Mouse (Mus musculus) ES-Bruce4 (cell line): ENCODE results near the gene Wdr89. TPM values are rescaled to one million over a fixed set of nuclear protein-coding genes. Genes with fewer than 3 reads are reported as not detected.

Experiments used
- H3K27ac ChIP-seq: 2 replicates; pipeline ENCODE4 v1.5.1; 2012; ENCODE audit warnings: low read length, inconsistent platforms; ENCODE audit not compliant: insufficient read depth
- H3K27me3 ChIP-seq: 2 replicates; pipeline ENCODE4 v1.6.1; 2012; ENCODE audit warnings: mild to moderate bottlenecking, low read length, inconsistent platforms; ENCODE audit not compliant: control insufficient read depth, poor library complexity, insufficient read depth, severe bottlenecking
- H3K36me3 ChIP-seq: 2 replicates; pipeline ENCODE4 v1.6.1; 2012; ENCODE audit warnings: inconsistent platforms, mild to moderate bottlenecking, low read length, moderate library complexity; ENCODE audit not compliant: control insufficient read depth, poor library complexity, insufficient read depth, severe bottlenecking
- H3K4me1 ChIP-seq: one replicate; pipeline ENCODE4 v1.8.1; 2011; ENCODE audit warnings: low read length; ENCODE audit not compliant: control insufficient read depth, insufficient read depth
- H3K4me3 ChIP-seq: 2 replicates; pipeline ENCODE4 v1.5.1; 2011; ENCODE audit warnings: low read depth, mild to moderate bottlenecking, low read length
- H3K9ac ChIP-seq: 2 replicates; pipeline ENCODE4 v1.6.1; 2012; ENCODE audit warnings: low read depth, mild to moderate bottlenecking, inconsistent platforms; ENCODE audit not compliant: poor library complexity, severe bottlenecking
- H3K9me3 ChIP-seq: replicated peaks from 2 replicates; pipeline ENCODE4 v1.6.1; 2012; ENCODE audit warnings: mild to moderate bottlenecking, low read length, inconsistent platforms; ENCODE audit not compliant: control insufficient read depth, poor library complexity, insufficient read depth, severe bottlenecking
- CTCF ChIP-seq: IDR thresholded peaks from one replicate; pipeline ENCODE4 v1.8.1; 2011; ENCODE audit warnings: low read depth, low read length
- EP300 ChIP-seq: IDR thresholded peaks from 2 replicates; pipeline ENCODE4 v1.6.1; 2011; ENCODE audit warnings: low read depth, low read length; ENCODE audit not compliant: insufficient read depth
- POLR2A ChIP-seq: IDR thresholded peaks from one replicate; pipeline ENCODE4 v1.8.1; 2011; ENCODE audit warnings: low read length; ENCODE audit not compliant: insufficient read depth
- polyA plus RNA-seq: library from polyadenylated mRNA; stranded (reverse); fragments of >200 nt; gene quantifications from 2 replicates; pipeline ENCODE4 v1.2.4, GENCODE M21; 2011; ENCODE audit warnings: low read depth; ENCODE audit not compliant: missing spikeins, insufficient read depth, insufficient read length

Wdr89 gene
- polyA plus RNA-seq, 1 experiment: 75.8 TPM

- no peak overlapping the region for H3K9ac ChIP-seq
Measured at GRCm38 (mm10) chr12:75671759-75672315, 2.5 kb upstream of the Wdr89 start.

GRCm38 (mm10) chr12:75670611-75671010 lies 1.3 kb upstream of the Wdr89 start:
- Histone ChIP-seq H3K9me3 (no peaks in the 10 kb centered on the region), H3K9ac (peak overlapping the region; percentile 59), H3K36me3 (no peaks in the 10 kb centered on the region), H3K4me1 (no peaks in the 10 kb centered on the region), H3K27me3 (no peaks in the 10 kb centered on the region), H3K27ac (no peak overlapping the region), H3K4me3 (peak overlapping the region; percentile 87)
- TF ChIP-seq POLR2A (no peak), EP300 (no peak), CTCF (no peak)

More at GRCm38 (mm10) chr12:75671759-75672315, 2.5 kb upstream of the Wdr89 start:
- Histone ChIP-seq H3K27ac (no peak overlapping the region), H3K9me3 (no peaks in the 10 kb centered on the region), H3K27me3 (no peaks in the 10 kb centered on the region), H3K4me1 (no peaks in the 10 kb centered on the region), H3K36me3 (no peaks in the 10 kb centered on the region), H3K4me3 (no peak overlapping the region)
- TF ChIP-seq EP300 (no peak), CTCF (no peak), POLR2A (no peak)

GRCm38 (mm10) chr12:75668916-75669257 lies 450 bp downstream of the Wdr89 start:
- 0 out of 2 replicates have a peak overlapping the region, but pooled peaks have one; percentile 3 for H3K27ac ChIP-seq
- H3K36me3 ChIP-seq: no peaks in the 10 kb centered on the region
- H3K27me3 ChIP-seq: no peaks in the 10 kb centered on the region
- no peaks in the 10 kb centered on the region for H3K9me3 ChIP-seq
- H3K4me1 ChIP-seq: no peaks in the 10 kb centered on the region
- H3K9ac ChIP-seq: peak overlapping the region; percentile 65
- peak overlapping the region; percentile 91 for H3K4me3 ChIP-seq
- TF ChIP-seq POLR2A (no peak), EP300 (no peak), CTCF (no peak)

GRCm38 (mm10) chr12:75668221-75668620 lies 1.1 kb downstream of the Wdr89 start:
- no peak overlapping the region for H3K4me3 ChIP-seq
- TF ChIP-seq CTCF (no peak), EP300 (no peak), POLR2A (no peak)
- no peaks in the 10 kb centered on the region for H3K4me1 ChIP-seq
- 0 out of 2 replicates have a peak overlapping the region, but pooled peaks have one; percentile 65 for H3K9ac ChIP-seq
- H3K27me3 ChIP-seq: no peaks in the 10 kb centered on the region
- no peak overlapping the region for H3K27ac ChIP-seq
- no peaks in the 10 kb centered on the region for H3K9me3 ChIP-seq
- H3K36me3 ChIP-seq: no peaks in the 10 kb centered on the region

- Histone ChIP-seq H3K9ac (no peak overlapping the region), H3K27me3 (no peaks in the 10 kb centered on the region), H3K9me3 (no peaks in the 10 kb centered on the region), H3K27ac (no peak overlapping the region), H3K36me3 (no peaks in the 10 kb centered on the region), H3K4me3 (no peak overlapping the region), H3K4me1 (no peaks in the 10 kb centered on the region)
- TF ChIP-seq CTCF: no peak
- no peak for TF ChIP-seq POLR2A
- TF ChIP-seq EP300: no peak
Measured at GRCm38 (mm10) chr12:75666939-75667338, 2.4 kb downstream of the Wdr89 start.

- Histone ChIP-seq H3K4me3 (no peak overlapping the region), H3K4me1 (no peaks in the 10 kb centered on the region), H3K27ac (no peak overlapping the region)
Measured at GRCm38 (mm10) chr12:75664516-75664810, 4.9 kb downstream of the Wdr89 start.

More at GRCm38 (mm10) chr12:75664516-75664810, 4.9 kb downstream of the Wdr89 start:
- Histone ChIP-seq H3K9me3 (no peaks in the 10 kb centered on the region), H3K9ac (no peak overlapping the region), H3K36me3 (no peaks in the 10 kb centered on the region), H3K27me3 (no peaks in the 10 kb centered on the region)
- TF ChIP-seq POLR2A (no peak), EP300 (no peak), CTCF (no peak)
